Mouse (Mus musculus): ENCODE data around the gene Ccdc137. TPM values are rescaled to one million over a fixed set of nuclear protein-coding genes. Genes with fewer than 3 reads are reported as not detected.

The Ccdc137 gene
- polyA plus RNA-seq, 1 experiment from 2014 or later, result 36.1 TPM

DNA sequence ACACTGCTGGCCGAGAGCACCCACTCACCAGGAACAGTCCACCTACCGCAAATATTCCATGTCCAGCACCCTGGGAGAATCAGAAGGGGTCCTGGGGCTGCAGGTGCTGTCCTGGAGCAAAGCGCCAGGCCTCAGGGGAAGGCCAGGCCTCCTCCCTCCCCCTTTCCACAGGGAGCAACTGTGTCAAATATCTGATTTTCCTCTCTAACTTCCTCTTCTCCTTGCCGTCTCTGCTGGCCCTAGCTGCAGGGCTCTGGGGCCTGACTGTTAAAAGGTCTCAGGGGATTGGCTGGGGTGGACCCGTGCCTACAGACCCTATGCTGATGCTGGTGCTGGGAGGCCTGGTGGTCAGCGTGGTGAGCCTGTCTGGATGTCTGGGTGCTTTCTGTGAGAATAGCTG, 13.8 kb upstream of the Ccdc137 start:
- Histone ChIP-seq H3K4me1 (peaks cover 21% of the 10 kb centered on the region), H3K27ac (peak overlapping the region; percentile 29; the same call in 1 of the 2 replicates), H3K9me3 (no peaks in the 10 kb centered on the region), H3K36me3 (no peaks in the 10 kb centered on the region), H3K4me3 (no peak overlapping the region), H3K27me3 (ENCODE audit: insufficient read depth, poor library complexity, severe bottlenecking) (no peaks in the 10 kb centered on the region)
- no peak for DNase-seq (ENCODE audit: low spot score)
- WGBS, result 58% methylated on average over 6 of the region's 6 CpGs

DNA sequence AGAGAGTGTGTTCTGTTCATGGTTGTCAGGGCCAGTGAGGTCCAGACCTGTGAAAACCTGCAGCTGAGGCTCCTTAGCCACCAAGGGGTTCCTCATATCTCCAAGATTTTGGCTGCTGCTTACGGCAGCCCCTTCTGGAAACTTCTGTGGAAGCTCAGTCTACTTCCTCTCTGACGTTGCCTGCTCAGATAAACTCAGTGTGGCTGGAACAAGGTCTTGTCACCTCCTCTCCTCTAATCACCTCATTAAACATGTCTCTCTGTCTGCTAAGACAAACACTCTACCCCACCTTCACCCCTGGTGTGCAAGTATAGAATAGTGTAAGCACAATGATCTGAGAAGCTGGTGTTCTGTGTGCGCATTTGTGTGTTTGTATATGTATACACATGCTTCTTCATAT, 12.4 kb upstream of the Ccdc137 start:
- Histone ChIP-seq H3K4me1 (peaks cover 21% of the 10 kb centered on the region), H3K27ac (no peak overlapping the region), H3K27me3 (ENCODE audit: insufficient read depth, poor library complexity, severe bottlenecking) (no peaks in the 10 kb centered on the region), H3K9me3 (no peaks in the 10 kb centered on the region), H3K36me3 (no peaks in the 10 kb centered on the region), H3K4me3 (no peak overlapping the region)
- WGBS, result 61% methylated on average over 3 of the region's 3 CpGs
- DNase-seq (ENCODE audit: low spot score), result no peak

DNA sequence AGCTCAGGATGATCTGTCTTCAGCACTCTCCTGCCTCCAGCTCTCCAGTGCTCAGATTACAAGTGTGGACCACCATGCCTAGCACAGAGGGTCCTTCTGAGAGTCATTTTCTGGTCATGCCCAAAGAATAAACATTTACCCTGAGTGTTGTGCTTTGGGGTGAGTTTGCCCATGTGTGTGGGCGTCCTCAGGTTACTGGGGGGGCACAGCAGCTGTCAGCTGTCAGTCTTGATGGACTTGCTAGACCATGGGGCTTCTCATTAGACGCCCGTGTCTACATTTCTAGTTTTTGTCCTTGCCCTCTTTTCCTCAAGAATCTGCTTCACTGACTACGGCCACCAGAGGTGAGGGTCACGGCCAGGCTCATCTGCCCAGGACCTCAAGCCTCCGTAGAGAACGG, 10.7 kb upstream of the Ccdc137 start:
- peaks cover 25% of the 10 kb centered on the region for H3K4me1 ChIP-seq
- no peak overlapping the region for H3K4me3 ChIP-seq
- no peaks in the 10 kb centered on the region for H3K9me3 ChIP-seq
- no peaks in the 10 kb centered on the region for H3K27me3 ChIP-seq (ENCODE audit: insufficient read depth, poor library complexity, severe bottlenecking)
- H3K36me3 ChIP-seq, result no peaks in the 10 kb centered on the region
- H3K27ac ChIP-seq, result no peak overlapping the region
- WGBS, result 77% methylated on average over 7 of the region's 7 CpGs
- DNase-seq (ENCODE audit: low spot score), result no peak

DNA sequence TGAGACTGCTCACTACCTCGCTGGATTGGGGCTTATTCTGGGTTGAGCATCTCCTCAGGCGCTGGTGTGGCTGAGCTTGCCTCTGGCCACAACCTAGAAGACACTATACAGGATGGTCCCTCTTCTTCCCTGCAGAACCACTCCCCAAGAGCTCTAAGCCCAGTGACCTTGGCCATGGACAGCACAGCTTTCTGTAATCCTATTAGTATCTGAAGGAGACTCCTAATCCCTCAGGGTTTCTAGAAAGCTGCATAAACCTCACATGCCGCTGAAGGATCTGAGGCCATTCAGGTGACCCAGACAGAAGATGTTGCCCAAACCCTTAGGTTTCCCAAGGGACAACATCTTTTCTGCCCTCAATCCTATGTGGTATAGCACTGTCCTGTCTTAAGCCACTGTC, 5.7 kb upstream of the Ccdc137 start:
- no peak for DNase-seq (ENCODE audit: low spot score)
- Histone ChIP-seq H3K27ac (no peak overlapping the region), H3K27me3 (ENCODE audit: insufficient read depth, poor library complexity, severe bottlenecking) (no peaks in the 10 kb centered on the region), H3K4me3 (no peak overlapping the region), H3K4me1 (peaks cover 21% of the 10 kb centered on the region), H3K9me3 (no peaks in the 10 kb centered on the region), H3K36me3 (0 out of 2 replicates have a peak, but pooled peaks cover 10% of the 10 kb centered on the region)
- 73% methylated on average over 3 of the region's 3 CpGs for WGBS

DNA sequence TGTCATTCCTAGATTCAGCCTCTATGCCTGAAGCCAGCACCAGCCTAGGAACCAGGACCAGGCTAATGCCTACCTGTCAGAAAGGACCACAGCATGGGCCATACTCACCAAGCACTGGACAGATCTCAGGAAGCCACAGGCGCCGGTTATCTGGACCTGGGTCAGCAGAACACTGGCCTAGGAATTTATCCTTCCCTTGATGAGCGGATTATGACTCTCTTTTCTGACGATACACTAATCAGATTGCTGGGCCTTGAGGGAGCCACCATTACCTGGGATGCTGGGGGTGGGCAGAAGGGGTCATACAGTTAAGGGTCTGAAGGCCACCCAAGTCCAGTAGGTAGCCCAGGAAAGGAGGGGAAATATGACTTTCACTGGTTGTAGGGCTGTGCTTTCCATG, 4.6 kb upstream of the Ccdc137 start, which contains the start of gene Pde6g:
Pde6g (minus strand) TSS at position 195 of the 400 bp plus-strand sequence.
- Histone ChIP-seq H3K4me3 (no peak within 1 kb of the TSS), H3K4me1 (peaks cover 20% of the 10 kb centered on the region), H3K36me3 (0 out of 2 replicates have a peak, but pooled peaks cover 10% of the 10 kb centered on the region), H3K27me3 (ENCODE audit: insufficient read depth, poor library complexity, severe bottlenecking) (no peaks in the 10 kb centered on the region), H3K9me3 (no peaks in the 10 kb centered on the region), H3K27ac (no peak within 1 kb of the TSS)
- no peak for DNase-seq (ENCODE audit: low spot score)
- 85% methylated on average over 4 of the region's 4 CpGs for WGBS

DNA sequence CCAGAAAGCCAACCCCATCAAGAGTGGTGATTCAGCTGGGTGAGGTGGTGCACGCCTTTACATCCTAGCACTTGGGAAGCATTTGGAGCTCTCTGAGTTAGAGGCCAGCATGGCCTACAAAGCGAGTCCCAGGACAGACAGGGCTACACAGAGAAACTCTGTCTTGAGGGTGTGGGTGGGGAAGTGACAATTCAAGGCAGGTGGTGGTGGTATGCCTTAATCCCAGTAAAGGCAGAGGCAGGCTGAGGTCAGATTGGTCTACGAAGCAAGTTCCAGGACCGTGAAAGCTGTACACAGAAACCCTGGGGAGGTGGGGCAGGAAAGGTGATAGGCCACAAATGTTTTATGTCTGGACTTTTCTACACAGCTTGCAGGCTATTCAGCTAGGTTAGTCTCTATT, 3.0 kb upstream of the Ccdc137 start:
- no peak for DNase-seq (ENCODE audit: low spot score)
- 95% methylated on average over 4 of the region's 4 CpGs for WGBS
- H3K27me3 ChIP-seq (ENCODE audit: insufficient read depth, poor library complexity, severe bottlenecking), result no peaks in the 10 kb centered on the region
- H3K4me1 ChIP-seq, result peaks cover 28% of the 10 kb centered on the region
- peaks cover 17% of the 10 kb centered on the region for H3K36me3 ChIP-seq
- H3K4me3 ChIP-seq, result no peak overlapping the region
- no peak overlapping the region for H3K27ac ChIP-seq
- H3K9me3 ChIP-seq, result no peaks in the 10 kb centered on the region

DNA sequence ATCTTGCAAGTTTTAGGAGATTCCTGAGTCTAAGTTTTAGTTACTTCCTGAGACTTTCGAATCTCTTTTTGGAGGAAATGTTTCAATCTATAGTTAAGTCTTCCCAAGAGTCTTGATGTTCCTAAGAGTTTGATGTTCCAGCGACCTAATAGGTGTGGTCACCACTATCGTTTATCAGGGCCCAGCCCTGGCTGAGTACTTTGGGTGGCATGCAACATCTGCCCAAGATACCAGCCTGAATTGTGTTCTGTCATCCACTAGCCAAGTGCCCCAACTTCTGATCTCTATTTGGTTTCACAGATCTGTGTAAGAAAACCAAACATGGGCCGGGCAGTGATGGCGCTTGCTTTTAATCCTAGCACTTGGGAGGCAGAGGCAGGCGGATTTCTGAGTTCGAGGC, 2.5 kb upstream of the Ccdc137 start:
- Histone ChIP-seq H3K36me3 (peaks cover 20% of the 10 kb centered on the region), H3K9me3 (no peaks in the 10 kb centered on the region), H3K27me3 (ENCODE audit: insufficient read depth, poor library complexity, severe bottlenecking) (no peaks in the 10 kb centered on the region), H3K27ac (no peak overlapping the region), H3K4me3 (no peak overlapping the region), H3K4me1 (peaks cover 28% of the 10 kb centered on the region)
- no peak for DNase-seq (ENCODE audit: low spot score)
- WGBS, result 89% methylated on average over 7 of the region's 7 CpGs

DNA sequence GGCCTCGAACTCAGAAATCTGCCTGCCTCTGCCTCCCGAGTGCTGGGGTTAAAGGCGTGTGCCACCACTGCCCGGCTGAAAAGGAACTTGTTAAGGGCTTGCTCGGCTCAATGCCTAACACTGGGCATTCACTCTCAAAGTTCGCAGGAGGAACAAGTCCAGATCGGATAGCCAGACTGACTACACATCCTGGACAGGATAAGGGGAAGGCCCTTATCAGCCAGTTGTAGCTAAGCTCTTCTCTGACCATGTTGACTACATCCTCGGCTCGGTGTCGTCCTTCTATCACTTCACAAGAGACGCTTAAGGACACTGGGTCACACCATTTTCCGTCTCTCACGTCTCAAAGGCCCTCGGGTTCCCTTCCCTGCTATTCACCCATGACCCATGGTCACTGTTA, 545 bp upstream of the Ccdc137 start:
- Histone ChIP-seq H3K27ac (peak overlapping the region; percentile 94), H3K4me3 (peak overlapping the region; percentile 80), H3K27me3 (ENCODE audit: insufficient read depth, poor library complexity, severe bottlenecking) (no peaks in the 10 kb centered on the region), H3K4me1 (peaks cover 24% of the 10 kb centered on the region), H3K36me3 (peaks cover 39% of the 10 kb centered on the region), H3K9me3 (no peaks in the 10 kb centered on the region)
- no peak for DNase-seq (ENCODE audit: low spot score)
- WGBS, result 21% methylated on average over 14 of the region's 14 CpGs

DNA sequence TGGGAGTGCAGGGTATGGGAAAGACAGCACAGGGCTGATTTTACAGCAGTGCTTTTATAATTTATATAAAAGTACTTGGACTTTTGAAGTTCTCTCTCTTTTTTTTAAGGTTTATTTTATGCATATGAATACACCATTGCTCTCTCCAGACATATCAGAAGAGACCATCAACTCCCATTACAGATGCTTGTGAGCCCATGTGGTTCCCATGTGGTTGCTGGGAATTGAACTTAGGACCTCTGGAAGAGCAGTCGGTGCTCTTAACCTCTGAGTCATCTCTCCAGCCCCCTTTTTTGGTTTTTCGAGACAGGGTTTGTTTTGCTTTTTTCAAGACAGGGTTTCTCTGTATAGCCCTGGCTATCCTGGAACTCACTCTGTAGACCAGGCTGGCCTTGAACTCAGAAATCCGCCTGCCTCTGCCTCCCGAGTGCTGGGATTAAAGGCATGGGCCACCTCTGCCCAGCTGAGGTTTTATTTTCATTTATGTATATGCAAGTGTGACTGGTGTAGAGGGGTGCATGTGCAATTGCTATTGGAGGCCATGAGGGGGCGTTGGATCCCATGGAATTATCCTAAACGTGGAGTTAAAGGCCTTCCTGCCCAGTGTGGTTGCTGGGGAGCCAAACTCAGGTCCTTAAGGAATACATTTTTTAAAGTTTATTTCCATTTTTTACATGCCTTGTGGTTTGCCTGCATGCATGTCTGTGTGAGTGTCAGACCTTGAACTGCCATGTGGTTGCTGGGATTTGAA, 1.1 kb downstream of the Ccdc137 start:
- Histone ChIP-seq H3K27me3 (ENCODE audit: insufficient read depth, poor library complexity, severe bottlenecking) (no peaks in the 10 kb centered on the region), H3K27ac (peak overlapping the region; percentile 94), H3K9me3 (no peaks in the 10 kb centered on the region), H3K4me1 (peaks cover 24% of the 10 kb centered on the region), H3K36me3 (peaks cover 54% of the 10 kb centered on the region), H3K4me3 (peak overlapping the region; percentile 80)
- DNase-seq (ENCODE audit: low spot score), result no peak
- WGBS, result 62% methylated on average over 6 of the region's 6 CpGs

DNA sequence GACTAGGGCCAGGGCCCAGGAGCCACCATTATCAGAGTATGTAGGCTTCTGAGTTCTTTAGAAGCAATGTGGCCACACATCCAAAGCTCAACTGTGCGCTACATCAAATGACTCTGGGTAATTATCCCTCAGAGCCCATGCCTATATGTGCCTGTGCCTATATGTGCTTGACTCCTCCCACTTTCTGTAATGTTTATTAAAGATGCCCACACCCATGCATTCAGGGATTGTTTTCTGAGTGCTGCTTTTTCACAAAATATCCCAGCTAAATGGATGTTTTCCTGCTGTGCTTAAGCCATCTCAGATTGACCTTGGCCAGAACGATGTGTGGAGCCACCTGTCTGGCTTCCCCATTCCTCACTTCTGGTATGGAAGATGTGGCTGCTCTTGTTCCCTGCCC, 5.6 kb downstream of the Ccdc137 start:
- Histone ChIP-seq H3K4me1 (peaks cover 28% of the 10 kb centered on the region), H3K27me3 (ENCODE audit: insufficient read depth, poor library complexity, severe bottlenecking) (no peaks in the 10 kb centered on the region), H3K27ac (no peak overlapping the region), H3K36me3 (peaks cover 61% of the 10 kb centered on the region), H3K4me3 (no peak overlapping the region), H3K9me3 (no peaks in the 10 kb centered on the region)
- 93% methylated on average over 2 of the region's 2 CpGs for WGBS
- DNase-seq (ENCODE audit: low spot score), result no peak

DNA sequence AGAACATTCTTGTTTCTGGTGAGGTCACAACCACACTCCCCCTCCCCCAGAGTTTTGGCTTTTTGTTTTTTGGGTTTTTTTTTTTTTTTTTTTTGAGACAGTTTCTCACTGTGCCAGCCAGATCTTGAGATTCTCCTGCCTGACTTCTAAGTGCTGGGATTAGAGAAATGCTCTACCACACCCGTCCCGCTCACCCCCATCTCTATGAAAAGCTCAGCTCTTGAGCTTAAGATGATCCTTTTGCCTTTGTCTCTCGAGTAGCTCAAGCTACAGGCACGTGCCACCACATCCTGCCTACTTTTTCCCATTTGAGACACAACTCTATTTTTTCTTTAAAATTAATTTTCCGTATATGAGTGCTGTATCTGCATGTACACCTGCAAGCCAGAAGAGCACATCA, 6.5 kb downstream of the Ccdc137 start:
- Histone ChIP-seq H3K27ac (no peak overlapping the region), H3K27me3 (ENCODE audit: insufficient read depth, poor library complexity, severe bottlenecking) (no peaks in the 10 kb centered on the region), H3K36me3 (peaks cover 64% of the 10 kb centered on the region), H3K4me3 (no peak overlapping the region), H3K4me1 (peaks cover 23% of the 10 kb centered on the region), H3K9me3 (no peaks in the 10 kb centered on the region)
- no peak for DNase-seq (ENCODE audit: low spot score)
- 89% methylated on average over 5 of the region's 5 CpGs for WGBS

GRCm38 (mm10) chr11:120465521-120465920, 7.6 kb downstream of the Ccdc137 start:
- 84% methylated on average over 4 of the region's 4 CpGs for WGBS
- Histone ChIP-seq H3K27ac (no peak overlapping the region), H3K36me3 (peaks cover 67% of the 10 kb centered on the region), H3K4me3 (no peak overlapping the region), H3K27me3 (ENCODE audit: insufficient read depth, poor library complexity, severe bottlenecking) (no peaks in the 10 kb centered on the region), H3K4me1 (peaks cover 21% of the 10 kb centered on the region), H3K9me3 (no peaks in the 10 kb centered on the region)
- DNase-seq (ENCODE audit: low spot score), result no peak

GRCm38 (mm10) chr11:120467051-120467735, 9.3 kb downstream of the Ccdc137 start, which contains the start of gene Arl16:
TSS of gene Arl16 (minus strand) at chr11:120467607.
- WGBS, result under 1% methylated on average over 54 of the region's 54 CpGs
- Histone ChIP-seq H3K9me3 (no peaks in the 10 kb centered on the region), H3K36me3 (peaks cover 67% of the 10 kb centered on the region), H3K27me3 (ENCODE audit: insufficient read depth, poor library complexity, severe bottlenecking) (no peaks in the 10 kb centered on the region), H3K27ac (peak within 1 kb of the TSS; percentile 82), H3K4me3 (peak within 1 kb of the TSS; percentile 90), H3K4me1 (peaks cover 21% of the 10 kb centered on the region)
- DNase-seq (ENCODE audit: low spot score), result peak; percentile 100

Data from heart, embryonic 10.5 days (tissue).